Mouse (Mus musculus) CH12F3 (cell line): Measurements from ENCODE around the gene Vamp4.

Source experiments
- in situ Hi-C: fragments of 300-500 bp; cut with MboI; formaldehyde crosslinking; loops from 2 replicates; pipeline ENCODE4 v1.14.3; 2020; ENCODE audit warnings: low sequenced_read_pairs

The Vamp4 gene

DNA sequence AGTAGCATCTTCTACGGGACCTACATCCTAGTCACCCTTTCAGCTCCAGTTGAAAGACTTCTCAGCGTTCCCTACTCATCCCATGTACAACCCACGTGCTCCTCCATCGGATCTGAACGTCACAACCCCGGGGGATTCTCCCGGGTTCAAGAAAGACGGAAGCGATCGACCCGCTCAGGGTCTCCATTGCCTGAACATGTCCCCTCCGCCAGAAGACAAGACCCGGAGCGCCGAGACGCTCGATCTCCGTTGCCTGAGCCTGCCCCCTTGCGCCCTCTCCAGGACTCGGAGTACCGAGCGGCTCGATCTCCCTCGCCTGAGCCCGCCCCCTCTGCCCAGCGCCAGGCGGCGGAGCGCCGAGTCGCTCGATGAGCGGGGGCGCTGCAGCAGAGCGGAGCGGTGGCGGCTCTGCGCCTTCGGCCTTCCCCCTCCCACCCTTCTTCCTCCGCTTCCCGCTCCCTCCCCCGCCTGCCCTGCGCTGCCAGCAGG, at the start of gene Vamp4:
Gene Vamp4, plus strand, starts transcription at position 256 of the 489 bp plus-strand sequence.
- in situ Hi-C loops: no loop called here

GRCm38 (mm10) chr1:162529651-162530050, 40.7 kb upstream of the Vamp4 start:
- in situ Hi-C loops: no loop called here

GRCm38 (mm10) chr1:162530666-162531065, 39.6 kb upstream of the Vamp4 start:
- in situ Hi-C loops: no loop called here

DNA sequence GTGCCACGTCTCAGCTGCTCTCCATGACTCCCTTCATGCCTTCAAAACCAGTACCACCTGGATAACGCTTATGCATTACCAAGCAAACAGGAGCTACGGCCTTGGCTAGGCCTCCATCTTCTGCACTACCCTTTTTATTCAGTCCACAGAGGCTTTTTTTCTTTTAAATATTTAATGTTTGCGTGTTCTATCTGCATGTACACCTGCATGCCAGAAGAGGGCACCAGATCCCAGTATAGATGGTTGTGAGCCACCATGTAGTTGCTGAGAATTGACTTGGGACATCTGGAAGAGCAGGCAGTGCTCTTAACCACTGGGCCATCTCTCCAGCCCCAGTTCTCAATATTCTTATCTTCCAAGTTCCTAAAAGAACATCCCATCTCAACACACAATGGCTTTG, 38.7 kb upstream of the Vamp4 start:
- in situ Hi-C loops: no loop called here

DNA sequence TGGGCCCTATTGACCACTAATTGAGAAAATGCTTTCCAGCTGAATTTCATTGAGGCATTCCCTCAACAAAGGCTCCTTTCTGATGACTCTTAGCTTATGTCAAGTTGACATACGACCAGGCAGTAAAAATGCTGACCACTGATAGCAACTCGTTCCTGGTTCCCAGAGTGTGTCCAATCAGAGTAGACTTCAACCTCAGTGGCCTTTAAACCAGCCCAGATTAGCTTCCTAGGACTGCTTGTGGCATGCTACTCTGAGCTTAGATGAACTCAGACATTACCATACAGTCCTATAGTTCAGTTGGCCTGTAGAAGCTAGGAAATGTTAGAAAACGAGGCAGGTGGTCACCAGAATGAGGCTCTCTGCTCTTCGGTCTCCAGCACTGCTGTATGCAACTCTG, 38.0 kb upstream of the Vamp4 start:
- in situ Hi-C loops: no loop called here

DNA sequence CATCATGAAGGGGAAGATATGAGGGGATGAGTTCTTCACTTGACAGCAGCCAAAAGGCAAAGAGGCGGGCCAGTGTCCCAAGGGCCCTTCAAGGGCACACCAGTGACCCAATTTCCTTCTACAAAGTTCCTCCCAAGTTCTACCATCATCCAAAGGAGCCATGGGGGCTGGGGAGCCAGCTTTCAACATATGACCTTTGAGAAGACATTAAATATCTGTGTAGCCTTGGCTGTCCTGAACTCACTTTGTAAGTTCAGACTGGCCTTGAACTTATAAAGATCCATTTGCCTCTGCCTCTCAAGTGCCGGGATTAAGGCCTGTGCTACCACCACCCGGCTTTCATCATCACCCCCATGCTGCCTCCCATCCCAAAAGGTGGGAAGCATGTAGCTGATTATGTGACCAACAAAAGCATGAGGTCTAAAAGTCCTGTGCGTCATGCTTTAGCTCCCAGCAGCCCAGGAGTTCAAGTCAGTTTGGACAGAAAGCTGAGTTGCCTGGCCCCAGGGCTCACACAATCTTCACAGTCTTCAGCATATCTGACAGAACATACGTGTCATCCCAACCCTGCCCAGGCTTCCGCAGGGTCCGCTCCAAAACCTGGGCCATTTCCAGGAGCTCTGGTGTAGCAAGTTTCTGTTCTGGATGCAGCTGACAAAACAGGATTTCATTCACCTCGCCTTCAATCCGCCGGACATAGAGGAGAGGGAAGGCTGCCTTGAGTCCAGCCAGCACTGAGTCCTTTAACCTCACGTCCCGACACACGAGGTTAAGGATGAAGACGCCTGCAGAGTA, 36.4 kb upstream of the Vamp4 start:
- in situ Hi-C loops: no loop called here

- in situ Hi-C loops: no loop called here
Observed at GRCm38 (mm10) chr1:162543231-162543630, 27.1 kb upstream of the Vamp4 start.

DNA sequence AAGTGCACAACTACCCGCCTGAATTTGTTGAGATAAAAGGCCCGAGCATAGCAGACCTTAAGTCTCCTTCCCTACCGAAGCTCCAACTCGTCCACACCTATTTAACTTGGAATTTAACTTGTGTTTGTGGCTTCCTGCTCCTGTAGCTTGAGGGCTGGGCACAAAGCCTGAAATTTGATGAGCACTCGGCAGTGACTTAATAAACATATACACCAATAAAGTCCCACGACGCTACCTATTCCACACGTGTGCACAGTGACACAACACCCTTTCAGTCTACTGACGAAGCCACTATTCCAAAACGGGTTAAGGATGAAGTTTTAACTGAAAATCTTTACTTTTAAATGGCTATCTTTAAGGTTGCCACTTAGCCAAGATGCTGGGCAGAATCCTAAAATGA, 22.7 kb upstream of the Vamp4 start:
- in situ Hi-C loops: no loop called here

DNA sequence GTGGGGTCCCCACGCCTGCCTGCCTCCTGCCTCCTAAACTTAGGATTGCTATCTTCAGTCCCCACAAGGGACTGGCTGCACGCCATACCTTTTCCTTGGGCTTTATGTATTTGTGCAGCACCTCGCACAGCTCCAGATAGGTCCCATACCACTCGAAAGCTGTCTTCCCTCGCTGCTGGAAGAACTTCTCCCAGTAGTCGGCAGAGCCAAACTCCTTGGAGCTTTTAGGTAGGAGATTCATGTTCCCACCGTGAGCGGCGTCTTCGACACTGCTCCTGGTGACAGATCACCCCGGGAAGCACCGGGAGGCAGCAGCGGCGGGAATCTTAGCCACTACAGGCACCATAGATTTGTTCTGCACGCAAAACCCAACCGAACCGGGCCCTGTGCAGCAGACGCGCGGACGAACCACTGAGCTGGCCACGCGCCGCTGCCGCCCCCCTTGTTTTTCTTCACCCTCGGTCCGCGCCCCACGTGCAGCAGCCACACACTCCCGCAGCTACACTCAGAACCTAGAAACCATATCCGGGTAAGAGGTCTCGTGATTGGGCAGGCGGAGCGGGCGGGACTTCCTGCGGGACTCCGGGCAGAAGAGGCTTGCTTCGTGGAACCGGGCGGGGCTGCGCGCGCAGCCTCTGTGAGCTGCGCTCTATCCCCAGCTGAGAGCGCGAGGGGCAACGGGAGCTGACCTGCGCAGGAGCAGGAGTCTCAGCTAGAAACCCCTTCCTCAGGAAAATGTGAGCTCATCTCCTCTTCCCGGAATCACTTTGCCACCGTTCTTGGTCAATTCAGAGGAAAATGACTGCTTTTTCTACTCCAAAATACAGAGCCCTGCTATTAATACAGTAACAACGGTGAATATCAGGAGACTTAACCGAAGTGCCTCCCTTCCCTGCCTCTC, 22.0 kb upstream of the Vamp4 start, which contains the start of gene Mettl13:
Gene Mettl13, minus strand, starts transcription at position 536 of the 901 bp plus-strand sequence.
- in situ Hi-C loops: no loop called here

DNA sequence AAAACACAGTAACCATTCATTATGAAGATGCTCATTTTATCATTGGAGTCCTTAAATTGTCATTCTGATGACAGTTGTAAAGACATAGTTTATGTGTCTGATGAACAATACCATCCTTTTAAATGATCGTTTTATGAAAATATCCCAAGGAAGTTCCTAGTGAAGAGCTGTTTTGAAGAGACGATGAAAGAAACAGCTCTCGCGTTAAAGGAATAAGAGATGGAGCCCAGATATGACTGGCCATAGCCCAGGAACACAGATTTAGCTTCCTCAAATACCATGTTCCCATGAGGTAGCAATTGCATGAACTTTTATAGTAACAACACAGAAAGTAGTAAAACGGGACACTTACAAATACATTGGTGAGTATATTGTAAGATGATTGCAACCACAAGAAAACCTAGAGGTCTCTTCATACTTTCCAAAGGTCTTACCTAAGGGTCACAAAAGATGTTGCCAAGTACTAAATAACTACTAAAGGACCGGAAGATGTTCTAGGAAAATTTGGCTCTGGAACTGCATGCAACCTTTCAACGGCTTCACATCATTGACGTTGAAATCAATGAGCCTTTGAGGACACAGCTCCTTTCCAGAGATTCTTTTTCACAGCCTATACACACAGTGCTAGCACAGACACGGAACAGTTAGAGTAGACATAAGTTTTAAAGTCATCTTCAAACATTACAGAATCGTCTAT, 21.2 kb upstream of the Vamp4 start:
- in situ Hi-C loops: no loop called here

DNA sequence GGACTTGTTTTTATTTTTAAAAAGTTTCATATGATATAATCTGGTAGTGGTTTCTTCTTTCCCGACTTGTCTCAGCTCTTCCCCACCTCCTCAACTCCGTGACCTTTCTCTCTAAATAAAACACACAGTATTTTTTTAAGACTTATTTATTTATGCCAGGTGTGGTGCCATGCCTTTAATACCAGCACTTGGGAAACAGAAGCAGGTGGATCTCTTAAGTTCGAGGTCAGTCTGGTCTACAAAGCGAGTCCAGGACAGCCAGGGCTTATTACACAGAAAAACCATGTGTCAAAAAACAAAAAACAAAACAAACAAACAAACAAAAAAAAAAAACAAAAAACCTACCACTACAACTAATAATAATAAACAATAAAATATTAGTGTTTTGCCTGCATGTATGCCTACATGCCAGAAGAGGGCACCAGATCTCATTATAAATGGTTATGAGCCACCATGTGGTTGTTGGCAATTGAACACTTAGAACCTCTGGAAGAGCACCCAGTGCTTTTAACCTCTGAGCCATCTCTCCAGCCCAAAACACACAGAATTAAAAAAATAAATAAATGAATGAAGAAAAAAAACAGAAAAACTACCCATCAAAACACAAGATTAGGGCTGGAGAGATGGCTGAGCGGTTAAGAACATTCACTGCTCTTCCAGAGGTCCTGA, 20.6 kb upstream of the Vamp4 start:
- in situ Hi-C loops: loop anchor here (10.0 kb wide), 1 partner anchor 115 kb away; no protein-coding TSS in a partner anchor

DNA sequence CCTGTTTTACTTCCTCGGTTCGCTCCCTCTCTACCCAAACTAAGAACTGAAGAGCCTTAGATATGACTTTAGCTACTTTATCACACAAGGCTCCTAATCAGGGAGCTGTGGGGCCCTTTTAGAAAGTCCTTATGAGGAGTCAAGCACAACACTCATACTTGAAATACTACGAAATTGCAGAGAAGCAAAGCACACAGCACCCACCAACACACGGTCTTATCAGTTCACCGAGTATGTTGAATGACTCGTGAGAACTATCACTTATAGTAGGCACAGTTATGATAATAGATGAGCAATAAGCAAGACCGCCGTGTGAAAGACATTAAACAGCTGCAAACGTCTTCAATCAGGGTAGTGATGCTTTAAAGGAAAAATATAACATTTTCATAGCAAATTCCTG, 17.4 kb upstream of the Vamp4 start:
- in situ Hi-C loops: loop anchor here (10.0 kb wide), 1 partner anchor 112 kb away; no protein-coding TSS in a partner anchor

DNA sequence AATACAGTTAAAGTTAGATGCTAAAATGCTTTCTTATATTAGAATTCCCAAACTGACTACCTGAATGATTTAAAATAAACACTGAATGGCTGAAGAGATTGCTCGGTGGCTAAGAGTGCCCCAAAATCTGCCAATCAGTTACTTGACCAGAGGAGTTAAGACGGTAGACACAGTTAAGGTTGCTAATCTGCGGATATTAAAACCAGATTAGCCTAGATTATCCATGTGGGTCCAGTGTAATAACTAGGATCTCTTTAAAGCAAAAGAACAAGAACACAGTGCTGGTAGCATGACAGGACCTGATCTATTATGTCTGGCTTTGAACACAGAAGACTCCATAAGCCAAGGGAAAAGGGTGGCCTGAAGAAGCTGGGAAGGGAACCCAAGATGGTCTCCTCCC, 16.1 kb upstream of the Vamp4 start:
- in situ Hi-C loops: loop anchor here (10.0 kb wide), 1 partner anchor 111 kb away; no protein-coding TSS in a partner anchor

DNA sequence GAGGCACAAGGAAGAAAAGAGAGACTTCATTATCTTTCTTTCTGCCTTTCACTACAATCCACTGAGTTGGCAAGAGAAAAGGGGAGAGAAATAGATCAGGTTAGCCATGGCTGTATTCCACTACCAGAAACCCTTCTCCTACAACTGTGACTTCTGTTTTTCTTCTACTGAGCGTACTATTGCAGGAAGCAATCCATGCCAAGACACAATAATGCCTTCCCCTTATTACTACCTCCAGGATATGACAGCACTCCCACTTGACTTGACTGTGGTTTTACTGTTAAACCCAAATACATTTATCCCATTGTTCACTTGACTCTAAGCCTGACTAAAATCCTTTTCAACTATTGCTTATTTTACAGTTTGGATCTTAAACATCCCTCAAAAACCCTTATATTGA, 7.1 kb upstream of the Vamp4 start:
- in situ Hi-C loops: no loop called here

GRCm38 (mm10) chr1:162564992-162565391, 5.3 kb upstream of the Vamp4 start:
- in situ Hi-C loops: no loop called here

DNA sequence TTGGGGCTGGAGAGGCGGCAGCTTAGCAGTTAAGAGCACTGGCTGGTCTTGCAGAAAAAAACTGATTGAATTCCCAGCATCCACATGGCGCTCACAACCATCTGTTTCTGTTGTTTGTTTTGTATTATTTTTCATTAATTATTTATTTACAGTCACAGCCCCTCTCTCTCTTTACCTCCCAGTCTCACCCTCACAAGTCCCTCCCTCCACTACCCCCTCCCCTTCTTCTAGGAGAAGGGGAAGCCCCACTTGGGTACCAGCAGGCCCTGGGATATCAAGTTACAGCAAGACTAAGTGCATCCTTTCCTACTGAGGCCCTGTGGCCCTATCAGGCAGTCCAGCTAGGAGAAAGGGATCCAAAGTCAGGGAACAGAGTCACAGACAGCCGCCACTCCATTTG, 3.0 kb upstream of the Vamp4 start:
- in situ Hi-C loops: no loop called here

- in situ Hi-C loops: no loop called here
Observed at GRCm38 (mm10) chr1:162570931-162571601, 751 bp downstream of the Vamp4 start.

DNA sequence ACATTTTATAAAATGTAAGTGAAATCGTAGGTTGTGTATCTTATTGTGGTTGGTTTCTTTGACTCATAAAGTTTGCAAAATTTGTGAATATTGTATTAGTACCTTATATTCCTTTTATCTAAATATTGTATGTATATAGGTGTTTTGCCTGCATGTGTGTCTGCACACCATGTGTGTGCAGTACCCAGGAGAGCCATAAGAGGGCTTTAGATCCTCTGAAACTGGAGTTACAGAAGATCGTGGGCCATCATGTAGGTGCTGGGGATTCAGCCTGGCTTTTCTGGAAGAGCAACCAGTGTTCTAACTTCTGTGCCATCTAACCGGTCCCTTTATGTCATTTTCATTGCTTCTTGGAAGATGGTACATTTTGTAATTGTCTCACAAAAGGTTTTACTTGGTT, 4.8 kb downstream of the Vamp4 start:
- in situ Hi-C loops: no loop called here

- in situ Hi-C loops: no loop called here
Observed at GRCm38 (mm10) chr1:162582884-162583283, 12.6 kb downstream of the Vamp4 start.

GRCm38 (mm10) chr1:162586282-162586681, 16.0 kb downstream of the Vamp4 start:
- in situ Hi-C loops: no loop called here
